In genomic region chr11:7949931-7950330, GRCm38 (mm10) we compare ENCODE assay signal across 25 mouse cellular contexts.
A peak's percentile ranks its signal among the peaks of the same experiment; 100 is the strongest.
DNase-seq lines count a peak whose midpoint lies in the region; ATAC-seq and TF ChIP-seq lines count a peak whose summit lies in the region.
"Had no signal": no experiment of that assay in that cellular context is flagged by ENCODE, and none has a peak within 500 bp of the region (broad histone marks: within the 10 kb centered on the region; RNA-seq: fewer than 3 reads in every experiment).

No protein-coding gene starts in this region.

- H3K9ac ChIP-seq in lung, embryonic 14.5 days = no peak overlapping the region
- H3K9ac ChIP-seq: forebrain, embryonic 12.5 days; forebrain, embryonic 15.5 days; heart, embryonic 12.5 days; heart, embryonic 15.5 days; hindbrain, embryonic 13.5 days; intestine, embryonic 15.5 days had no signal

- no peaks in the 10 kb centered on the region for H3K4me1 ChIP-seq in lung, embryonic 14.5 days (ENCODE audit: insufficient read depth)
- H3K4me1 ChIP-seq: forebrain, embryonic 12.5 days; forebrain, embryonic 15.5 days; heart, embryonic 12.5 days; heart, embryonic 15.5 days; hindbrain, embryonic 10.5 days; hindbrain, embryonic 13.5 days; intestine, embryonic 15.5 days had no signal

- no peak overlapping the region for H3K27ac ChIP-seq in lung, embryonic 14.5 days (ENCODE audit: low read depth)
- H3K27ac ChIP-seq: forebrain, embryonic 12.5 days; forebrain, embryonic 15.5 days; heart, embryonic 15.5 days; hindbrain, embryonic 10.5 days; hindbrain, embryonic 13.5 days; intestine, embryonic 15.5 days had no signal

- DNase-seq in cerebellum, postnatal 10 days = peak; percentile 75 to 79
- DNase-seq in cerebellum, postnatal 36 days = peak; percentile 24 to 33
- DNase-seq in cerebellum, postnatal 4 days (ENCODE audit: low spot score in 2 of 2) = no peak
- DNase-seq in lung, embryonic 14.5 days = peak; percentile 36
- DNase-seq in lung, adult 18-20 months = no peak
- DNase-seq in adrenal gland, adult 8-10 months = no peak
- DNase-seq: adrenal gland, postnatal 14 days; cerebellum, adult 11-12 months; cerebellum, adult 9-11 months; gastrocnemius, postnatal 25 days; heart, adult 18-20 months; heart, postnatal 10 days; heart, postnatal 36 days; kidney, adult 11 months had no signal

- no peak for TF ChIP-seq CTCF in lung, embryonic 14.5 days (IDR thresholded peaks at IDR 0.05; ENCODE audit: low read depth)

- no peaks in the 10 kb centered on the region for H3K9me3 ChIP-seq in lung, embryonic 14.5 days (ENCODE audit: low read depth, low read length)
- H3K9me3 ChIP-seq: forebrain, embryonic 12.5 days; forebrain, embryonic 15.5 days; heart, embryonic 12.5 days; heart, embryonic 15.5 days; hindbrain, embryonic 10.5 days; hindbrain, embryonic 13.5 days; intestine, embryonic 15.5 days had no signal

- no peak for ATAC-seq in cerebellum, adult (ENCODE audit: insufficient number of reproducible peaks, low FRiP score, low TSS enrichment)
- ATAC-seq in lung, embryonic 14.5 days (ENCODE audit: insufficient read depth) = no peak
- ATAC-seq: forebrain, embryonic 15.5 days; hindbrain, embryonic 16.5 days; intestine, embryonic 15.5 days; Patski had no signal

- no peaks in the 10 kb centered on the region for H3K27me3 ChIP-seq in lung, embryonic 14.5 days (ENCODE audit: insufficient read depth, low read length)
- H3K27me3 ChIP-seq: forebrain, embryonic 12.5 days; forebrain, embryonic 15.5 days; heart, embryonic 12.5 days; heart, embryonic 15.5 days; hindbrain, embryonic 13.5 days; intestine, embryonic 15.5 days had no signal

- no peak overlapping the region for H3K4me2 ChIP-seq in lung, embryonic 14.5 days
- H3K4me2 ChIP-seq: forebrain, embryonic 12.5 days; forebrain, embryonic 15.5 days; heart, embryonic 12.5 days; heart, embryonic 15.5 days; hindbrain, embryonic 13.5 days; intestine, embryonic 15.5 days had no signal

- no peaks in the 10 kb centered on the region for H3K36me3 ChIP-seq in lung, embryonic 14.5 days (ENCODE audit: insufficient read depth)
- H3K36me3 ChIP-seq: forebrain, embryonic 12.5 days; forebrain, embryonic 15.5 days; heart, embryonic 12.5 days; heart, embryonic 15.5 days; hindbrain, embryonic 10.5 days; hindbrain, embryonic 13.5 days; intestine, embryonic 15.5 days had no signal

- no peak overlapping the region for H3K4me3 ChIP-seq in lung, embryonic 14.5 days (ENCODE audit: low read depth, low read length)
- H3K4me3 ChIP-seq: erythroblast, embryonic 14.5 days; forebrain, embryonic 12.5 days; forebrain, embryonic 15.5 days; heart, embryonic 12.5 days; heart, embryonic 15.5 days; hindbrain, embryonic 10.5 days; hindbrain, embryonic 13.5 days; intestine, embryonic 15.5 days had no signal

Comparison
In these comparisons a context has a peak if more than half of its experiments do, and no peak if none do; other contexts are left out.
1. DNase-seq: peak in cerebellum, postnatal 10 days (2 of 2), cerebellum, postnatal 36 days (2 of 2) and lung, embryonic 14.5 days (single experiment); none in cerebellum, postnatal 4 days (0 of 2), lung, adult 18-20 months (0 of 2) and adrenal gland, adult 8-10 months (single experiment).